Mouse (Mus musculus) kidney, postnatal 36 days (tissue): Measurements from ENCODE around the gene Dapk2.

Source experiments
- DNase-seq, 2 experiments: peaks; one replicate each; pipeline ENCODE4 v3.0.0; 2021 to 2022; ENCODE audit warnings: mixed read lengths in 2 of 2

The Dapk2 gene

DNA sequence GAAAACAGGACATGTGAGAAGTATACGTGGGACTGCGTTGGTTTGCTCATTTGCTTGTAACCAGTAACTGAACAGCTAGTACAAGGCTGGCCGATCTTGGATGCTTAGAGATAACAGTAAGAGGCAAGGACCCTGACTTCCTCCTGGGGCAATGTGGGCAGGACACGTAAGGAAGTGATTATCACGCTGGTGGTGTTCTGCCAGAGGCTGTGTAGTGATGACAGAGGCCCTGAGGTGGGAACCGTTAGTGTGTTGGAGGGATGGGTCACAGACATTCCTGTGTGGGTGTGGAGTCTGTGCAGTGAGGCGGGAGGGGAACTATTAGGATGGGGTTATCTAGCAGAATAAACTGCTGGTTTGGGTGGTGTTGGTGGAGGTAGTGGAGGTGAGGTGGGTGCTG lies 81.2 kb downstream of the Dapk2 start:
- DNase-seq = no peak

DNA sequence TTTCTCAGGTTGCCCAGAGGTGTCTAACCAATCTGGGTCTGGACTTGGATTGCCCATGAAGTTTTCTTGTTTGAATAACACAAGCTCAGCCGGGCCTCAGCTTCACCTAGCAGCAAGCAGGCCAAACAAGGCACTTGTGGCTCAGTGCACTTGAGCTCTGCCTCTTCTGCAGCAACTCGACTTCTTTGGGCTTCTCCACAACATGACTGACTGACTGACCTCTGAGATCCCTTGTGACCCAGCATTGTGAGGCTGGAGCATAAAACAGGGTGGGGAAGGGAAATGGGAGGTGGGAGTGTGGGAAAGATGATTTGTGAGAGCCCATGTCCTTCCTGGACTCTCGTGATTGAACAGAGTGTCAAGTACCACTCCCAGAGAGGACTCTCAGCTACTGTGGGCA lies 81.7 kb downstream of the Dapk2 start:
- peak; percentile 29 to 39 for DNase-seq

GRCm38 (mm10) chr9:66240493-66240892 lies 82.5 kb downstream of the Dapk2 start:
- peak in 1 of 2 experiments; percentile 37 for DNase-seq

- DNase-seq = peak; percentile 28 to 59
Observed at GRCm38 (mm10) chr9:66240991-66241390, 83.0 kb downstream of the Dapk2 start.

DNA sequence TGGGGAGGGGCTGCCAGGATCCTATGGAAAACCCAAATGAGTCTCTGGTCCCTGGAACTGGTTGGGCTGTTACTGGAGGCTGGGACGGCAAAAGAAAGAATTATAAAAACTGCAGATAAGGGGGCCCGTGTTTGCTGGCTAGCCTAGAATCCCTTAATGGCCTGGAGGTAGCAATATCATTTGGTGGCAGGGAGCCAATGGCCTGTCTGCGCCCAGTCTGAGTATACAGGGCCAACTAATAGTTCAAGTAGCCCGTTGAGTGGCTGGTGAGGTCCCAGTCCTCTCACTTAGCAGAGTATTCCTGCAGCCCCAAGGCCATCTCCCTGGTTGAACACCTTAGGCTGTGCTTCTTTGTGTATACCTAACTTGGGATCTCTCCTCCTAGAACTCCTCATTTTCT lies 83.7 kb downstream of the Dapk2 start:
- DNase-seq = no peak

- DNase-seq = peak; percentile 53 to 60
Observed at GRCm38 (mm10) chr9:66243240-66243639, 85.2 kb downstream of the Dapk2 start.

GRCm38 (mm10) chr9:66244079-66244478 lies 86.1 kb downstream of the Dapk2 start:
- no peak for DNase-seq

GRCm38 (mm10) chr9:66245707-66246106 lies 87.7 kb downstream of the Dapk2 start:
- peak; percentile 63 to 70 for DNase-seq

GRCm38 (mm10) chr9:66249281-66249680 lies 91.3 kb downstream of the Dapk2 start:
- DNase-seq = peak; percentile 34 to 42

- peak; percentile 47 to 54 for DNase-seq
Observed at GRCm38 (mm10) chr9:66251159-66251691, 93.2 kb downstream of the Dapk2 start.

DNA sequence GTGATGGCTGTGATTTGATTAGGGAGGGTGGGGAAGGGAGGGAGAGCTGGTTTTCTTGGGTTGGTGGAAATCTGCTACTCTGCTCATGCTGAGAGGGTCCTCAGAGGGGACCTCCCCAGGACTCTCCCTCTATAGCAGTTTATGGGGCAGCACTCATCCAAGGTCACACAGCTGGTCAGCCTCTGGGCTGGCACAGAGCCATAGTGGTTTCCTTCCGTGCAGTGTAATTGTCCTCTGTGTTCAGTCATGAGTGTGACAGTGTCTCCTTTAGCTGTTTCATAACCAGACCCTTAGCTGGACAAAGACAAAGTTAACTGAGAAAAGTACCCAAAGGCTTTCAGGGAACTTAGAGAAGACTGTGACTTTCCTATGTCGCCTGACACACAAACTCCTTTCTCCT lies 103.7 kb downstream of the Dapk2 start:
- DNase-seq = peak in 1 of 2 experiments; percentile 63

- DNase-seq = no peak
Observed at GRCm38 (mm10) chr9:66263701-66264100, 105.7 kb downstream of the Dapk2 start.

DNA sequence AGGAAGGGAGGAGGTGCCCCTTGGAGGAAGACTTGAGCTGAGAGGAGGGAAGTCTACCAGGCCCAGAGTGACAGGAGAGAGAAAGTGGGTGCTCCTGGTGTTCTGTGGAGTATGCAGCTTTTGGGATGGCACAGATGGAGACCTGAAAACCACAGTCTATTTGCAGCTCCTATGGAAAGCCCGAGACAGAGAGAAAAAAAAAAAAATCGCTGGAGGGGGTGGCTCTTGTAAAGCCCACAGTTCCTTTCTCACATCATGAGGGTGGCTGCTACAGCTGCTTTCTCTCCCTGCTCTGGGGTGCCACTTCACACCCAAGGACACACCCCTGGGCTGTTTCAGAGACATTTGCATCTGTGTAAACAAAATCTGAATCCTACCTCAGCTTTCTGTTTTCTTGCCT lies 107.6 kb downstream of the Dapk2 start:
- DNase-seq = no peak

- no peak for DNase-seq
Observed at GRCm38 (mm10) chr9:66266237-66267170, 108.5 kb downstream of the Dapk2 start.

GRCm38 (mm10) chr9:66268804-66269203 lies 110.8 kb downstream of the Dapk2 start:
- DNase-seq = no peak

- DNase-seq = peak; percentile 38 to 52
Observed at GRCm38 (mm10) chr9:66270038-66270437, 112.0 kb downstream of the Dapk2 start.

GRCm38 (mm10) chr9:66271726-66272125 lies 113.7 kb downstream of the Dapk2 start:
- no peak for DNase-seq

- DNase-seq = no peak
Observed at GRCm38 (mm10) chr9:66273632-66274031, 115.6 kb downstream of the Dapk2 start.

DNA sequence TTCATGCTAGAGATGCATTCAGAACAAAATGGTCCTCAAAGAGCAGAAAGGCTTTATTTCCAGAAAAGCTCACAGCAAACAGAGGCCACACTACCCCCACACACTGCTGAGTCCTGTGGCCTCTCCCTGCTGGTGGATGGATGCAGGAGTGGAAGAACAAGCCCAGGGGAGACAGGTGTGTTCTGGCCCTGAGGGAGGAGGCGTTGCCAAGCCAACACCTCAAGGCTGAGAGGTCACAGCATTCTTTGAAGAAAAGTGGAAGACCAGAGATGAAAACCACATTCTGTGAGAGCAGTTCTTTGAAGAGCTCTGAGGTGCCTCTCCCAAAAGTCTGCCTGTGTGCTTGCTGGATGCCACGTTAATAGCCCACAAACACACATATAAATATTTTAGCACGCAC lies 116.6 kb downstream of the Dapk2 start:
- DNase-seq = no peak

DNA sequence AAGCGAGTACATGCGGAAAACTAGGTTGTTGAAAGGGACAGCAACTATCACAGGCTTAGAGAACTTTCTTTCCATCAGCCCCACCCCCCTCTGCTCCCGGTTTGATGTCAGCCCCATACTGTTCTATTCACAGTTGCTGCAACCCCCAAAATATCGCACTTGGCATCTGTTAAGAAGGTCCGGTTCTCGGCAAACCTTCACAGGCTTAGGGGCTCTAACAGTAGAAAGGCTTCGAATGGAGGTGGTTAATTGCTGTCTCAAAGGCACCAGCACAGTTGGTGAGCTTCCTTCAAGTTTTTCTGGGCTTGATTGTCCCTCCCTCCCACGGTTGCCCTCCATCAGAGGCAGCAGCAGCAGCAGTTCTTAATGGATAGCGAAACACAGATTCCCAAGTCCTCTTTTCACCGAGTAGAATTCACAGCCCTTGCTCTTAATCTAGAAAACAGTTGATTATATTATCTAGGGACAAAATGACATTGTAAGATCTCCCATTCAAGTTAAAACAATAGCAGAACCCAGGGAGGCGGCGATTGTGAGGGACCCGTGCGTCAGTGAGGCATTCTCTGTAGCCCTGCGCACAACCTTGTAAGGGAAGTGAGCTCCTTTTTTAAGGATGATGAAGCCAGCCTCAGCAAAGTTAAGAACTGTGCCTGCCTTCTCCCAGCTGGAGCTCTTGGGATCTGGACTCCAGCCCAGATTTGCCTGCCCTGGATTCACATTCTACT lies 117.4 kb downstream of the Dapk2 start:
- peak; percentile 34 to 50 for DNase-seq

- peak in 1 of 2 experiments; percentile 14 for DNase-seq
Observed at GRCm38 (mm10) chr9:66276062-66276461, 118.0 kb downstream of the Dapk2 start.

DNA sequence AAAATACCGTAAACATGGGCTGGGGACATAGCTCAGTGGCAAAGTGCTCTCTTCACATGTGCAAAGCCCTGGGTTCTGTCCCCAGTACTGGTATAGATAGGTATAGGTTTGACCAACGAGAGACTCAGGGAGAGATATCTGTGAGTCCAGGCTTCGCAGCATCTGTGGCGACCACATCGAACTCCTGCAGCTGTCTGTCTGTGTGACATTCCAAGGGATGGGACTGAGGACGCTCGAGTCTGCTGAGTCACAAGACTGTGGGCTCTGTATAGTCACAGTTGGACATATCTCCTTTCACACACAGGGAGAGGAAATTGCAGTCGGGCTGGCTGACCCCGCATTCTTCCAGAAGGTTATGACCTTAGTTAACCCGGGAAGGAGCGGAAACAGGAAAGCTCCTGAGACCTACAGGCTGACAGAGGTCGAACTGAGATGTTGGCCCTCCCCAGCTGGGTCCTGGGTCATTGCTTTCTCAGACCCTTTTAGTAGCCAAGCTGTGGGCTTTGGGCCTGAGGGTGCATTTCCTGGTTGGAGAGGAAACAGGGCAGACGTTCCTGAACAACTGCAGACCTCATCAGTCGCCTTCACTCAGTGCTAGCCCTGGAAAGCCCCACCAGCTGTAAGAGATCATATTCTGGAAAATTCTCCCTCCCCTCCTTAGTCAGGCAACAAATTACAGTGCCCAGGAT lies 118.8 kb downstream of the Dapk2 start:
- DNase-seq = peak; percentile 78 to 90

DNA sequence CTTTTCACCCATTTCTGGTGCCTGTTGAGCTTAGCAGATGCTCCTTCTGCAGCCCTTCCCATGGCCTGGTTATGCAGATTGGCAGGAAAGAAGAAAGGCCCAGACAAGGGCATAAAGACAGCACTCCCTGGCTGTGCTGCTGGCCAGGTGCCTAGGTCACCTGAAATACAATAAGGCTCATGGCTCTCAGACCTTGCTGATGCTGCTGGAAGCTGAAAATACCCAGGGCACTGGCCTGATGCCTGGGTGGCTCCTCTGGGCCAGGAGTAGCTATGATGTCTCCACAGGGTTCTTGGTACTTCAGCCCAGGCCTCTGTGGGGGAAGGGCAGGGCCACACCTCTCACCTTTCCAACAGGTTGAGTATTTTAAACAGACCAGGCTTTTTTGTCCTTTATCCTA lies 121.6 kb downstream of the Dapk2 start:
- DNase-seq = no peak
